Mouse (Mus musculus) layer of hippocampus, postnatal 25 days (tissue): ENCODE measurements around the gene Fbxl2. TPM values are rescaled to one million over a fixed set of nuclear protein-coding genes. Genes with fewer than 3 reads are reported as not detected.
A peak's percentile ranks its signal among the peaks of the same experiment; 100 is the strongest.

ENCODE experiments used
- DNase-seq, 2 experiments: peaks; one replicate each; pipeline ENCODE4 v3.0.0; 2022; ENCODE audit warnings: mixed read lengths in 2 of 2, low spot score in 1 of 2; ENCODE audit errors: extremely low spot score in 1 of 2
- total RNA-seq, 2 experiments: library from RNA; stranded (reverse); gene quantifications; 2 replicates each; pipeline ENCODE4 v1.2.3; 2021

The Fbxl2 gene
- total RNA-seq, 2 experiments from 2014 or later: 32.8 to 34.4 TPM

GRCm38 (mm10) chr9:114022141-114022540 lies 23.9 kb downstream of the Fbxl2 start:
- DNase-seq: no peak

- DNase-seq: no peak
Observed at GRCm38 (mm10) chr9:114019012-114019762, 26.8 kb downstream of the Fbxl2 start.

GRCm38 (mm10) chr9:114016402-114016801 lies 29.6 kb downstream of the Fbxl2 start:
- no peak for DNase-seq

GRCm38 (mm10) chr9:114015724-114016123 lies 30.3 kb downstream of the Fbxl2 start:
- no peak for DNase-seq

- DNase-seq: no peak
Observed at GRCm38 (mm10) chr9:114014034-114014433, 32.0 kb downstream of the Fbxl2 start.

GRCm38 (mm10) chr9:114011203-114011602 lies 34.8 kb downstream of the Fbxl2 start:
- DNase-seq: no peak

- DNase-seq: no peak
Observed at GRCm38 (mm10) chr9:114009526-114009925, 36.5 kb downstream of the Fbxl2 start.

- DNase-seq: no peak
Observed at GRCm38 (mm10) chr9:114007850-114008350, 38.1 kb downstream of the Fbxl2 start.

- no peak for DNase-seq
Observed at GRCm38 (mm10) chr9:114006801-114007200, 39.2 kb downstream of the Fbxl2 start.

GRCm38 (mm10) chr9:113998311-113998710 lies 47.7 kb downstream of the Fbxl2 start:
- DNase-seq: no peak

- no peak for DNase-seq
Observed at GRCm38 (mm10) chr9:113992810-113993209, 53.2 kb downstream of the Fbxl2 start.

GRCm38 (mm10) chr9:113990547-113991248 lies 55.3 kb downstream of the Fbxl2 start:
- DNase-seq: peak; percentile 70 to 93

- DNase-seq: no peak
Observed at GRCm38 (mm10) chr9:113984946-113985620, 60.9 kb downstream of the Fbxl2 start.

- DNase-seq: no peak
Observed at GRCm38 (mm10) chr9:113982883-113983670, 62.9 kb downstream of the Fbxl2 start.

- DNase-seq: no peak
Observed at GRCm38 (mm10) chr9:113982451-113982850, 63.5 kb downstream of the Fbxl2 start.

GRCm38 (mm10) chr9:113981099-113981880 lies 64.7 kb downstream of the Fbxl2 start:
- DNase-seq: peak in 1 of 2 experiments; percentile 33

- no peak for DNase-seq
Observed at GRCm38 (mm10) chr9:113979356-113979755, 66.6 kb downstream of the Fbxl2 start.

- no peak for DNase-seq
Observed at GRCm38 (mm10) chr9:113978656-113979055, 67.3 kb downstream of the Fbxl2 start.

GRCm38 (mm10) chr9:113977225-113977840 lies 68.7 kb downstream of the Fbxl2 start:
- no peak for DNase-seq
